Mouse (Mus musculus): ENCODE measurements around the gene Gpat2. TPM values are rescaled to one million over a fixed set of nuclear protein-coding genes. Genes with fewer than 3 reads are reported as not detected.

The Gpat2 gene
- polyA plus RNA-seq, 1 experiment from 2014 or later = 0.05 TPM

DNA sequence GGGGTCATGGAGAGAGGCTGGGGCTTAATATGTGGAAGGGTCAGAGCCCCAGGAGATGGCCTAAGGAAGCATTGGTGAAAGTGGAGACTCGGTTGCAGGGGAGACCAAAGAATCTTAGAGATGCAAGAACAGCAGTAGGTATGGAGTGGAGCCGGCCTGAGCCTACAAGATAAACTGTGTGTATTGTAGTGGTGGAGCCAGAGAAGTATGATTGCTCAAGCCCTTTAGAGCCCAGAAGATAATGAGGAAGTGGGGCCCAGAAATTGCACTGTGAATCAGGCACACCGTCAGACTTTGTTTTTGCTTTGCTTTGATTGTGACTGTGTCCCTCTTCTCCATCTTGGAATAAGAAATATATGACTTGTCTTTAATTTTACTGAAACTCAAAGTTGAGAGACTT lies 33.7 kb upstream of the Gpat2 start:
- DNase-seq (ENCODE audit: low read depth, low spot score) (no peak), ATAC-seq (no peak)
- in situ Hi-C loops (cut with MboI; ENCODE audit: low pct_unique_long_range_greater_than_20kb) = no loop called here
- CTCF ChIA-PET = interaction anchor here (1.1 kb wide), 1 partner anchor 27 kb away, joined by 3 read pairs; no protein-coding TSS in a partner anchor
- peaks cover 4% of the 10 kb centered on the region for H3K27me3 ChIP-seq
- no peak for TF ChIP-seq CTCF (IDR thresholded peaks at IDR 0.05)
- POLR2A ChIA-PET = interaction anchor here (0.9 kb wide), 1 partner anchor 20 kb away, joined by 3 read pairs; no protein-coding TSS in a partner anchor

GRCm38 (mm10) chr2:127394606-127395161 lies 30.3 kb upstream of the Gpat2 start:
- ChIA-PET CTCF (no interaction called here), POLR2A (no interaction called here)
- in situ Hi-C loops (cut with MboI; ENCODE audit: low pct_unique_long_range_greater_than_20kb) = no loop called here
- TF ChIP-seq CTCF (IDR thresholded peaks at IDR 0.05) = no peak
- no peak for DNase-seq (ENCODE audit: low read depth, low spot score)
- H3K27me3 ChIP-seq = peaks cover 2% of the 10 kb centered on the region
- no peak for ATAC-seq

DNA sequence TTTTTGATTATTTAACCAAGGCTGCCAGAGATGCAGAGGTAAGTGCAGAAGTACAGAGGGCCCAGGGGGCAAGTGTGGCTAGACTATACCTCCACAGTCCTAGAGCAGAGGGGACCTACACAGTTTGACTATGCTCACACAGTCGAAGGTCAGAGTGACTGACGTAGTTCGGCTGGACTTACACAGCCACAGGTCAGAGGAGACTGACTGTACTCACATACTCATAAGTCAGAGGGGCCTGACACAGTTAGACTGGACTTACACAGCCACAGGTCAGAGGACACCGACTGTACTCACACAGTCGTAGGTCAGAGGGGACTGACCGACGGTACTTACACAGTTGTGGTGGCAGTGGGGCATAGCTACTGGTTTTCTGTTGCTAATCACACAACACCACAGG lies 26.3 kb upstream of the Gpat2 start:
- no peak for TF ChIP-seq CTCF (IDR thresholded peaks at IDR 0.05)
- no peak for ATAC-seq
- POLR2A ChIA-PET = interaction anchor here (0.7 kb wide), 1 partner anchor 13 kb away, joined by 4 read pairs; no protein-coding TSS in a partner anchor
- H3K27me3 ChIP-seq = peaks cover 4% of the 10 kb centered on the region
- in situ Hi-C loops (cut with MboI; ENCODE audit: low pct_unique_long_range_greater_than_20kb) = no loop called here
- no peak for DNase-seq (ENCODE audit: low read depth, low spot score)
- CTCF ChIA-PET = no interaction called here

DNA sequence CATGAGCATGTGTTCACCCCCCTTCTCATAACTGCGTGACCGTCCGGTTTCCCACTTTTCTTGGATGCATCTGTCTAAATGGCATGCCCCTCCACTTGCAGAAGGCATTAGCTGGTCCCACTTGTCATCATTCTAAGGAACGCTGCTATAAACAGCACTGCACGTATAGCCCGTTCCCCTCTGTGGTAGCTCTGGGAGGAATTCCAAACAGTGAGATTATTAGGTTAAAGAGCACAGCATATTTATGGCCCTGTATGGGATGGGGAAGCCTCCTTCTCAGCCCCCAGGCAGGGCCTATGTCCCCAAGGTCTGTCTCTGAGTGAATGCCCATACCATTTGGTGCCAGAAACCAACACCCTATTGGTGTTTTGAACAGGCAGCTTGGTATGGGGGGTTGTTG lies 13.9 kb upstream of the Gpat2 start:
- ATAC-seq (no peak), DNase-seq (ENCODE audit: low read depth, low spot score) (no peak)
- H3K27me3 ChIP-seq = no peaks in the 10 kb centered on the region
- TF ChIP-seq CTCF (IDR thresholded peaks at IDR 0.05) = no peak
- ChIA-PET POLR2A (no interaction called here), CTCF (no interaction called here)
- in situ Hi-C loops (cut with MboI; ENCODE audit: low pct_unique_long_range_greater_than_20kb) = no loop called here

DNA sequence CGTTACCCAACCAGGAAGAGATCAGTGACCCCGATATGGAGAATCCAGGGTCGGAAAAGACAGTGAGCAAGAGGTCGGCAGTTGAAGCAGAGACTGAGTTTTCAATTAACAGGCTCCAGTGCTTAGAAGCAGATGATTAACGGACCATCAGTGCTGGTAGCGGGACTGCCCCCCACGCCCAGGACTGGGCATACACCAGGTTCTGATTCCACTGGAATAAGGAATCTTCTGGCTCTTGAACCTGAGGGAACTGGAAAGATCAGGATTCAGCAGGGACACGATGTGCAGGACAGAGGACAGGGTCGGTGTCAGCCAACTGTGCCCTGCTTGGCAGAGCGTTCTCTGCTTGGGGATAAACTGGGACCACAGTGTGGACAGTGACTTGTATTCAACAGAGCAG lies 9.2 kb upstream of the Gpat2 start:
- in situ Hi-C loops (cut with MboI; ENCODE audit: low pct_unique_long_range_greater_than_20kb) = no loop called here
- no peak for TF ChIP-seq CTCF (IDR thresholded peaks at IDR 0.05)
- ATAC-seq (no peak), DNase-seq (ENCODE audit: low read depth, low spot score) (no peak)
- no peaks in the 10 kb centered on the region for H3K27me3 ChIP-seq
- ChIA-PET CTCF (no interaction called here), POLR2A (no interaction called here)

- POLR2A ChIA-PET = no interaction called here
- no peak for ATAC-seq
- H3K27me3 ChIP-seq = no peaks in the 10 kb centered on the region
- no peak for TF ChIP-seq CTCF (IDR thresholded peaks at IDR 0.05)
- in situ Hi-C loops (cut with MboI; ENCODE audit: low pct_unique_long_range_greater_than_20kb) = no loop called here
- no peak for DNase-seq (ENCODE audit: low read depth, low spot score)
- CTCF ChIA-PET = no interaction called here
These were observed 8.3 kb upstream of the Gpat2 start for GRCm38 (mm10) chr2:127416706-127417105.

DNA sequence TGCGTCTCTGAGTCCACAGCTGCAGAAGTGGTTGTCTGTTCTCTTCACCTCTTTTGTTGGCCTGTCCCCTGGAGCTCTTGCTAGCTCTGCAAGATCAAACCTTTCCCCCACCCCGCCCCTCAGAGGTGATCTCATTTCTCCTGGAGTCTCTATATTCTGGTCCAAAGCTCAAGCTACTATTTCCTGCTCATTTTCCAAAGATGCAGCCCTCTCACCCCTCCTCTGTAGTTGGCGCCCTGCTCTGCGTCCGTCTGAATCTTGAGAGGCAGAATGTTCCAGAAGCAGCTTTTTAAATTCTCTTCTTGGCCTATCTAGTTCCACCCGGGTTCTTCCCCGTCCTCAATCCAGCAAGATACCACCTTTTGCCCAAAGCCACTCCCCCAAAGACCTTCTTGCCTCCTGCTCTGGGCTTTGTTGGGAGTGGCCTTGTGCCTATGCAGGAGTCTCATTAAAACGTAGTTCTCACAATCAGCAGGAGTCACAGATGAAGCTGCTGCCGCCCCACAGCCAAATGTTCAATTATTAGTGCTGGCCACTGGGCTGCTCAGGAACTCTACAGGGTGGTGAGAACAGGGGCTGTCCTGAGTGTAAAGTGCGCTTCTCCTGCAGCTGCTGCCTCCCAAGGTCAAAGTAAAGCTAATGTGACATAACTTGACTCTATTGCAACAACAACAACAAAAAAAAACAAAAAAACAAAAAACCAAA lies 6.6 kb upstream of the Gpat2 start:
- no peak for DNase-seq (ENCODE audit: low read depth, low spot score)
- POLR2A ChIA-PET = no interaction called here
- CTCF ChIA-PET = interaction anchor here (0.9 to 1.7 kb wide), 2 partner anchors 11 to 27 kb away, joined by 3 to 4 read pairs; no protein-coding TSS in a partner anchor
- TF ChIP-seq CTCF (IDR thresholded peaks at IDR 0.05) = no peak
- ATAC-seq = no peak
- no peaks in the 10 kb centered on the region for H3K27me3 ChIP-seq
- in situ Hi-C loops (cut with MboI; ENCODE audit: low pct_unique_long_range_greater_than_20kb) = no loop called here

GRCm38 (mm10) chr2:127430238-127430637 lies 5.2 kb downstream of the Gpat2 start:
- peak; percentile 86 for TF ChIP-seq CTCF (IDR thresholded peaks at IDR 0.05)
- in situ Hi-C loops (cut with MboI; ENCODE audit: low pct_unique_long_range_greater_than_20kb) = no loop called here
- peaks cover 9% of the 10 kb centered on the region for H3K27me3 ChIP-seq
- CTCF ChIA-PET = interaction anchor here (0.6 to 2.2 kb wide), 5 partner anchors 11 to 68 kb away, joined by 3 to 12 read pairs (median 3); partner anchors contain the start of gene Adra2b
- POLR2A ChIA-PET = interaction anchor here (1.2 kb wide), 1 partner anchor 68 kb away, joined by 3 read pairs; the partner anchor contains the start of gene Adra2b
- no peak for ATAC-seq
- DNase-seq (ENCODE audit: low read depth, low spot score) = no peak

DNA sequence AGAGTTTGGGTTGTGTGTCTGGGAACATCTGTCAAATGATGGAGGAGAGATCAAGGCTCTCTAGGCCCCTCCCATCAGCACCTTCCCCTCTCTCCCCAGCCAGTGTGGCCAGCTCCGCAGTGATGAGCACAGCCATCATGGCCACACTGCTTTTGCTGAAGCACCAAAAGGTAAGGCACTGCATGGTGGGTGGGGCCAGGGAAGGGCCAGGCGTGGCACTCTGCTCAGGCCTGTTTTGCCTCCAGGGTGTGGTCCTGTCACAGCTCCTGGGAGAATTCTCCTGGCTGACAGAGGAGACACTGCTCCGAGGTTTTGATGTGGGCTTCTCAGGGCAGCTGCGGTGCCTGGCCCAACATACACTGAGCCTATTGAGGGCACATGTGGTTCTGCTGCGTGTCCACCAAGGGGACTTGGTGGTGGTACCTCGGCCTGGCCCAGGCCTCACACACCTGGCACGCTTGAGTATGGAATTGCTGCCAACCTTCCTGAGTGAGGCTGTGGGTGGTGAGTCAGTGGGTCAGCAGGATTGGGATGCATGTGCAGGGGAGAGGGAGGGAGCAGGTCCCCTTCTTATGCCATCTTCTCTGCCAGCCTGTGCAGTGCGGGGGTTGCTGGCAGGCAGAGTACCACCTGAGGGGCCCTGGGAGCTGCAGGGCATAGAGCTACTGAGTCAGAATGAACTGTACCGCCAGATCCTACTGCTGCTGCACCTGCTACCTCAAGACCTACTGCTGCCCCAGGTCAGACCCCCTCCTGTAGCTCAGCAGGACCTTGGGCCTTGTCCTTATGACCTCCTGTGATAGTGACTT lies 8.7 kb downstream of the Gpat2 start:
- CTCF ChIA-PET = interaction anchor here (2.3 to 3.0 kb wide), 2 partner anchors 11 to 70 kb away, joined by 7 to 9 read pairs; partner anchors contain the start of genes Adra2b and Fahd2a
- ATAC-seq (no peak), DNase-seq (ENCODE audit: low read depth, low spot score) (no peak)
- peaks cover 6% of the 10 kb centered on the region for H3K27me3 ChIP-seq
- POLR2A ChIA-PET = no interaction called here
- no peak for TF ChIP-seq CTCF (IDR thresholded peaks at IDR 0.05)
- in situ Hi-C loops (cut with MboI; ENCODE audit: low pct_unique_long_range_greater_than_20kb) = no loop called here

DNA sequence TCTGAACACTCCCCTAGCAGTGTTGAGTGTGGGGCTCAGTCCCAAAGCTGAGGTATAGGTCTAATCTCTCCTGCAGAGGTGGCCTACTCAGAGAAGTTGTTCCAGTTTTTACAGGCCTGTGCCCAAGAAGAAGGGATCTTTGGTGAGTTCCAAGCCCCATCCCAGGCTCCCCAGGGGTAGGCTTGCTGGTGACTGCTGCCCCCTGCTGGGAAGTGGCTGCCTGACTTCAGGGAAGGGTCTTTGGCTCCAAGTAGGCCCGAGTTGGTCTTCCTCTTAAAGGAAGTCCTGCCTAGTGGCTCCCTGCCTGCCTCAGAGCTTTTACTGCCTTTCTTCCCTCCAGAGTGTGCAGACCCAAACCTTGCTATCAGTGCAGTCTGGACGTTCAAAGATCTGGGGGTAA lies 10.1 kb downstream of the Gpat2 start:
- no peak for DNase-seq (ENCODE audit: low read depth, low spot score)

More for the DNA sequence above, 10.1 kb downstream of the Gpat2 start:
- CTCF ChIA-PET = interaction anchor here (1.1 to 2.3 kb wide), 2 partner anchors 10 to 127 kb away, joined by 3 to 7 read pairs; partner anchors contain the start of gene Fahd2a
- POLR2A ChIA-PET = interaction anchor here (0.6 to 1.1 kb wide), 3 partner anchors 10 to 300 kb away, joined by 3 to 6 read pairs (median 4); partner anchors contain the start of gene Fahd2a
- no peak for ATAC-seq
- no peaks in the 10 kb centered on the region for H3K27me3 ChIP-seq
- TF ChIP-seq CTCF (IDR thresholded peaks at IDR 0.05) = peak; percentile 74
- in situ Hi-C loops (cut with MboI; ENCODE audit: low pct_unique_long_range_greater_than_20kb) = no loop called here
